Mouse (Mus musculus) embryonic facial prominence, embryonic 11.5 days (tissue): ENCODE measurements around the gene Rprd2. TPM values are rescaled to one million over a fixed set of nuclear protein-coding genes. Genes with fewer than 3 reads are reported as not detected.

Experiments
- ATAC-seq: fragments of 200-750 bp; cut with Nextera tagmentation; replicated peaks from 2 replicates; pipeline ENCODE4 v1.8.0; 2017; ENCODE audit warnings: low read depth; ENCODE audit not compliant: insufficient number of reproducible peaks, low FRiP score, low TSS enrichment
- DNase-seq: peaks from one replicate; pipeline ENCODE4 v3.0.0-alpha.2; 2015; ENCODE audit warnings: low spot score
- H3K27ac ChIP-seq: fragments of 300-500 bp; sonication (generic); replicated peaks from 2 replicates; pipeline ENCODE4 v1.5.1; 2014; ENCODE audit warnings: mild to moderate bottlenecking, low read depth, low read length, control low read depth
- H3K27me3 ChIP-seq: fragments of 300-500 bp; sonication (generic); 2 replicates; pipeline ENCODE4 v1.6.1; 2014; ENCODE audit warnings: mild to moderate bottlenecking, low read length, moderate library complexity, mixed read lengths; ENCODE audit not compliant: control insufficient read depth, insufficient read depth
- H3K36me3 ChIP-seq: fragments of 300-500 bp; sonication (generic); replicated peaks from 2 replicates; pipeline ENCODE4 v1.6.1; 2014; ENCODE audit warnings: low read depth, mild to moderate bottlenecking, low read length, moderate library complexity, mixed read lengths; ENCODE audit not compliant: control insufficient read depth, insufficient read depth
- H3K4me1 ChIP-seq: fragments of 300-500 bp; sonication (generic); 2 replicates; pipeline ENCODE4 v1.6.1; 2014; ENCODE audit warnings: low read length, mixed read lengths; ENCODE audit not compliant: control insufficient read depth, insufficient read depth
- H3K4me2 ChIP-seq: fragments of 300-500 bp; sonication (generic); 2 replicates; pipeline ENCODE4 v1.6.1; 2014; ENCODE audit warnings: low read depth, mild to moderate bottlenecking, control low read depth, low read length, moderate library complexity
- H3K4me3 ChIP-seq: fragments of 300-500 bp; sonication (generic); 2 replicates; pipeline ENCODE4 v1.5.1; 2014; ENCODE audit warnings: low read depth, low read length, control low read depth
- H3K9ac ChIP-seq: fragments of 300-500 bp; sonication (generic); replicated peaks from 2 replicates; pipeline ENCODE4 v1.6.1; 2014; ENCODE audit warnings: mild to moderate bottlenecking, control low read depth, low read length
- H3K9me3 ChIP-seq: fragments of 300-500 bp; sonication (generic); replicated peaks from 2 replicates; pipeline ENCODE4 v1.6.1; 2016; ENCODE audit warnings: mild to moderate bottlenecking, low read length, inconsistent platforms, mixed read lengths; ENCODE audit not compliant: control insufficient read depth
- WGBS: fragments of 180-500 bp; shearing (Covaris S2); extraction: QIAGEN DNeasy Blood & Tissue Kit; methylation state at CpG from one replicate; pipeline ENCODE4 v1.1.7; 2014; 5-methylcytosine and 5-hydroxymethylcytosine counted together
- polyA plus RNA-seq: library from polyadenylated mRNA; unstranded; fragments of >200 nt; fragmentation: Nextera tagmentation; extraction: Ambion mirVana; gene quantifications from 2 replicates; pipeline ENCODE4 v1.2.1, GENCODE M21; 2014

The Rprd2 gene
- polyA plus RNA-seq, 1 experiment from 2014 or later: 24.4 TPM

- no peak for ATAC-seq
- no peak overlapping the region for H3K4me3 ChIP-seq
- H3K4me1 ChIP-seq: no peaks in the 10 kb centered on the region
- DNase-seq: no peak
- 88% methylated on average over 11 of the region's 11 CpGs for WGBS
- no peaks in the 10 kb centered on the region; the same call in none of the 2 replicates for H3K36me3 ChIP-seq
- no peak overlapping the region for H3K9ac ChIP-seq
- no peaks in the 10 kb centered on the region for H3K9me3 ChIP-seq
- H3K27ac ChIP-seq: no peak overlapping the region
- H3K4me2 ChIP-seq: no peak overlapping the region
- no peaks in the 10 kb centered on the region for H3K27me3 ChIP-seq
These were observed 85.7 kb downstream of the Rprd2 start for GRCm38 (mm10) chr3:95732744-95733521.

DNA sequence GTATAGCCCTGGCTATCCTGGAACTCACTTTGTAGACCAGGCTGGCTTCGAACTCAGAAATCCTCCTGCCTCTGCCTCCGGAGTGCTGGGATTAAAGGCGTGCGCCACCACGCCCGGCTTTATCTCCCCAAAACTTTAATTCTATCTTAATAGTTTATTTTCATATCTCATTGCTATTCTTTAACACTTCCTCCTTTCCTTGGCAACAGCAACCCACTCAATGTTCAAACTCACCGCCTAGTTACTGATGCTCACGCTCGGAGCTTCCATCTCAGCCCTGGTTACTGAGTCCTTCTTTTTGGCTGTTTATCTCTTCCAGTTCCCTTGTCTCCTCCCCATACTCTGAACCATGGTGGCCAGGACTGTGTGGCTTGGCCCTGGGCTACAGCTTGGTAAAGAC lies 86.4 kb downstream of the Rprd2 start:
- no peak for DNase-seq
- no peak overlapping the region for H3K4me3 ChIP-seq
- H3K9ac ChIP-seq: no peak overlapping the region
- H3K4me2 ChIP-seq: no peak overlapping the region
- H3K9me3 ChIP-seq: no peaks in the 10 kb centered on the region
- H3K36me3 ChIP-seq: no peaks in the 10 kb centered on the region; the same call in none of the 2 replicates
- no peak overlapping the region for H3K27ac ChIP-seq
- H3K4me1 ChIP-seq: no peaks in the 10 kb centered on the region
- 94% methylated on average over 9 of the region's 9 CpGs for WGBS
- no peaks in the 10 kb centered on the region for H3K27me3 ChIP-seq
- no peak for ATAC-seq

DNA sequence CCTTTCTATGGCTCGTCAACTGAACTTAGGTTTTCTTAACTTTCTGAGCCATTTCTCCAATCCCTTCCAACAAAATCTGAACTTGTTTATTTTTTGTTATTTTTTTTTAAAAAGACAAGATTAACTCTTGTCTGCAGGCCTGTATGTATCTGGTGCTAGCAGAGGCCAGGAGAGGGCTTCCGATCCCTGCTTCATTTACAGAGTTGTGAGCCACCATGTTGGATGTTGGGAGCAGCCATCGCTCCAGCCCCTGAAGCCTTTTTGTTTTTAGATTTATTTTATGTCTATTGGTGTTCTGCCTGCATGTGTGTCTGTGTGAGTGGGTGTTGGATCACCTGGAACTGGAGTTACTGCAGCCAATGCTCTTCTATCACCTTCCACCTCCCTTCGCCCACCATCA lies 86.9 kb downstream of the Rprd2 start:
- 79% methylated on average over 4 of the region's 4 CpGs for WGBS
- Histone ChIP-seq H3K27ac (no peak overlapping the region), H3K4me3 (no peak overlapping the region), H3K36me3 (no peaks in the 10 kb centered on the region; the same call in none of the 2 replicates), H3K4me1 (no peaks in the 10 kb centered on the region), H3K27me3 (no peaks in the 10 kb centered on the region), H3K9me3 (no peaks in the 10 kb centered on the region), H3K4me2 (no peak overlapping the region), H3K9ac (no peak overlapping the region)
- no peak for DNase-seq
- ATAC-seq: no peak

- ATAC-seq (no peak; the same call in 1 of the 2 replicates), DNase-seq (no peak)
- H3K9me3 ChIP-seq: no peaks in the 10 kb centered on the region
- no peaks in the 10 kb centered on the region for H3K36me3 ChIP-seq
- no peak overlapping the region for H3K4me3 ChIP-seq
- no peaks in the 10 kb centered on the region for H3K4me1 ChIP-seq
- H3K27ac ChIP-seq: no peak overlapping the region
- no peaks in the 10 kb centered on the region for H3K27me3 ChIP-seq
- H3K9ac ChIP-seq: no peak overlapping the region
- 80% methylated on average over 7 of the region's 7 CpGs for WGBS
- no peak overlapping the region for H3K4me2 ChIP-seq
These were observed 88.2 kb downstream of the Rprd2 start for GRCm38 (mm10) chr3:95730431-95730830.

GRCm38 (mm10) chr3:95728906-95729305 lies 89.8 kb downstream of the Rprd2 start:
- DNase-seq (no peak), ATAC-seq (no peak)
- Histone ChIP-seq H3K36me3 (no peaks in the 10 kb centered on the region), H3K27ac (no peak overlapping the region), H3K4me3 (no peak overlapping the region), H3K27me3 (no peaks in the 10 kb centered on the region), H3K4me1 (no peaks in the 10 kb centered on the region), H3K4me2 (no peak overlapping the region), H3K9me3 (no peaks in the 10 kb centered on the region), H3K9ac (no peak overlapping the region)
- 76% methylated on average over 2 of the region's 2 CpGs for WGBS

- no peak for ATAC-seq
- Histone ChIP-seq H3K36me3 (no peaks in the 10 kb centered on the region), H3K27me3 (no peaks in the 10 kb centered on the region), H3K9me3 (no peaks in the 10 kb centered on the region), H3K4me3 (no peak overlapping the region), H3K27ac (no peak overlapping the region), H3K9ac (no peak overlapping the region), H3K4me2 (no peak overlapping the region), H3K4me1 (no peaks in the 10 kb centered on the region)
- 49% methylated on average over 7 of the region's 7 CpGs for WGBS
- DNase-seq: no peak
These were observed 91.8 kb downstream of the Rprd2 start for GRCm38 (mm10) chr3:95726696-95727358.

DNA sequence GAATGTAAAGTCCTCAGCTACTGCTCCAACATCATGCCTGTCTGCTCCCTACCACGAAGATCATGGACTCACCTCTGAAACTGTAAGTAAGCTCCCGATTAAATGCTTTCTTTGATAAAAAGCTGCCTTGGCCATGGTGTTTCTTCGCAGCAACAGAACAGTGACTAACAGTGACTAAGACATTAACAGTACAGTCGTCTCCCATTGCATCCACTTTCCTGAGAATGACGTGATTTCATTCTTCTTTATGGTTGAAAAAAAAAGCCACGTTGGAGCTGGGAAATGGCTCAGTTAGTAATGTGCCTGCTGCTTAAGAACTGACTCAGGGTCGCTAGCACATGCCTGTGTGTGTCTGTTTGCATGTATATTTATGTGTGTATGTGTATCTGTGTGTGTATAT lies 92.8 kb downstream of the Rprd2 start:
- H3K27me3 ChIP-seq: no peaks in the 10 kb centered on the region
- no peaks in the 10 kb centered on the region for H3K4me1 ChIP-seq
- WGBS: 87% methylated on average over 7 of the region's 7 CpGs
- no peak overlapping the region for H3K4me2 ChIP-seq
- no peak overlapping the region for H3K9ac ChIP-seq
- ATAC-seq: no peak
- no peak overlapping the region for H3K4me3 ChIP-seq
- no peaks in the 10 kb centered on the region for H3K9me3 ChIP-seq
- H3K36me3 ChIP-seq: no peaks in the 10 kb centered on the region
- DNase-seq: no peak
- H3K27ac ChIP-seq: no peak overlapping the region

DNA sequence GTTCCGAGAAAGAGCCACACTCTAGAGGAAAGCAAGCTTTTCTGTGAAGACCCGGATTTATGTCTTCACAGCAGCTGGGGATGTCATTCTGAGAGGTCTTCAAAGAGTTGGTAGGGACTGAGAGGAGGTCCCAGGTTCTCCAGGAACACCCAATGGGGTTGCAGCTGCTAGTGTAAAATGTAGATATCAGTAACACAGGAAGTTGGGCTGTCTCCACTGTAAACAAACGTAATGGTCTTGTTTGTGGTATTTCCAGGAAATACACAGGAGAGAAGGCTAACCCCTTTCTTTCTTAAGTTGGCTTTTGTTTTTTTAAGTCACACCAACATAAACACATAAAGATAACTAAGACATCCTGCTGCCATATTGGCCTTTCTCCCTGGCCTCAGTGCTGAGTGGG lies 96.3 kb downstream of the Rprd2 start:
- Histone ChIP-seq H3K9me3 (no peaks in the 10 kb centered on the region), H3K9ac (no peak overlapping the region), H3K36me3 (no peaks in the 10 kb centered on the region), H3K4me2 (no peak overlapping the region), H3K4me3 (no peak overlapping the region), H3K4me1 (no peaks in the 10 kb centered on the region), H3K27ac (no peak overlapping the region), H3K27me3 (no peaks in the 10 kb centered on the region)
- 73% methylated on average over 3 of the region's 3 CpGs for WGBS
- ATAC-seq (no peak), DNase-seq (no peak)
